Mouse (Mus musculus) heart, postnatal 0 days (tissue): ENCODE measurements around the gene Ucma.

ENCODE experiments used
- CTCF ChIP-seq: IDR thresholded peaks from 2 replicates; pipeline ENCODE4 v1.5.1; 2016; ENCODE audit warnings: antibody characterized with exemption, control low read depth, low read depth
- EP300 ChIP-seq: IDR thresholded peaks from 2 replicates; pipeline ENCODE4 v1.6.1; 2016; ENCODE audit warnings: antibody characterized with exemption, low read depth

GRCm38 (mm10) chr2:4993584-4993983 is 17.7 kb downstream of the Ucma start:
- TF ChIP-seq CTCF = no peak
- no peak for TF ChIP-seq EP300
